Mouse (Mus musculus) macrophage (primary cell): ENCODE data around the gene Pax3. TPM values are rescaled to one million over a fixed set of nuclear protein-coding genes. Genes with fewer than 3 reads are reported as not detected.

Source experiments
- H3K27ac ChIP-seq: fragments of 350-480 bp; formaldehyde crosslinking; 2 replicates; pipeline ENCODE4 v1.9.0; 2021
- H3K36me3 ChIP-seq: fragments of 350-480 bp; formaldehyde crosslinking; 2 replicates; pipeline ENCODE4 v1.9.0; 2021; ENCODE audit errors: inconsistent target
- H3K4me3 ChIP-seq: fragments of 350-480 bp; formaldehyde crosslinking; 2 replicates; pipeline ENCODE4 v1.9.0; 2021; ENCODE audit errors: inconsistent target
- H3K79me2 ChIP-seq: fragments of 350-480 bp; formaldehyde crosslinking; 2 replicates; pipeline ENCODE4 v1.9.0; 2021; ENCODE audit errors: inconsistent target
- WGBS: methylation state at CpG from one replicate; pipeline ENCODE4 v1.1.7; 2026; ENCODE audit warnings: inconsistent platforms; ENCODE audit not compliant: missing documents; 5-methylcytosine and 5-hydroxymethylcytosine counted together
- polyA plus RNA-seq: library from polyadenylated mRNA; stranded (reverse); fragments of 250-400 nt; gene quantifications from 3 replicates; pipeline ENCODE4 v1.2.4, GENCODE M21; 2018; ENCODE audit warnings: inconsistent platforms

Pax3 gene
- polyA plus RNA-seq, 1 experiment from 2014 or later, result not detected

- Histone ChIP-seq H3K27ac (no peak overlapping the region), H3K36me3 (no peaks in the 10 kb centered on the region), H3K79me2 (no peaks in the 10 kb centered on the region), H3K4me3 (peak overlapping the region; percentile 33)
- 3% methylated on average over 29 of the region's 33 CpGs for WGBS
Observed at GRCm38 (mm10) chr1:78203622-78204211, 6.8 kb upstream of the Pax3 start.

GRCm38 (mm10) chr1:78203086-78203614 is 6.2 kb upstream of the Pax3 start:
- no peaks in the 10 kb centered on the region for H3K36me3 ChIP-seq
- peak overlapping the region; percentile 33; the same call in 1 of the 2 replicates for H3K4me3 ChIP-seq
- no peaks in the 10 kb centered on the region for H3K79me2 ChIP-seq
- 5% methylated on average over 14 of the region's 14 CpGs for WGBS
- H3K27ac ChIP-seq, result no peak overlapping the region

- H3K36me3 ChIP-seq, result no peaks in the 10 kb centered on the region
- no peak overlapping the region for H3K4me3 ChIP-seq
Observed at GRCm38 (mm10) chr1:78202466-78203085, 5.6 kb upstream of the Pax3 start.

GRCm38 (mm10) chr1:78201251-78202010 is 4.5 kb upstream of the Pax3 start:
- no peak overlapping the region for H3K27ac ChIP-seq
- H3K36me3 ChIP-seq, result no peaks in the 10 kb centered on the region
- no peak overlapping the region for H3K4me3 ChIP-seq
- H3K79me2 ChIP-seq, result no peaks in the 10 kb centered on the region
- WGBS, result 8% methylated on average over 27 of the region's 28 CpGs

More at GRCm38 (mm10) chr1:78202466-78203085, 5.6 kb upstream of the Pax3 start:
- H3K79me2 ChIP-seq, result no peaks in the 10 kb centered on the region
- H3K27ac ChIP-seq, result no peak overlapping the region
- 9% methylated on average over 23 of the region's 23 CpGs for WGBS

GRCm38 (mm10) chr1:78200191-78200590 is 3.3 kb upstream of the Pax3 start:
- WGBS, result 4% methylated on average over 15 of the region's 15 CpGs
- Histone ChIP-seq H3K27ac (no peak overlapping the region), H3K4me3 (no peak overlapping the region), H3K79me2 (no peaks in the 10 kb centered on the region), H3K36me3 (no peaks in the 10 kb centered on the region)

GRCm38 (mm10) chr1:78199221-78199620 is 2.3 kb upstream of the Pax3 start:
- WGBS, result 7% methylated on average over 9 of the region's 9 CpGs
- H3K4me3 ChIP-seq, result no peak overlapping the region
- H3K27ac ChIP-seq, result no peak overlapping the region
- H3K79me2 ChIP-seq, result no peaks in the 10 kb centered on the region
- H3K36me3 ChIP-seq, result no peaks in the 10 kb centered on the region

- H3K4me3 ChIP-seq, result no peak overlapping the region
- H3K79me2 ChIP-seq, result no peaks in the 10 kb centered on the region
- 9% methylated on average over 7 of the region's 9 CpGs for WGBS
- H3K36me3 ChIP-seq, result no peaks in the 10 kb centered on the region
- no peak overlapping the region for H3K27ac ChIP-seq
Observed at GRCm38 (mm10) chr1:78198319-78198940, 1.5 kb upstream of the Pax3 start.

GRCm38 (mm10) chr1:78197351-78198234 is 659 bp upstream of the Pax3 start:
- WGBS, result 5% methylated on average over 21 of the region's 21 CpGs
- H3K27ac ChIP-seq, result no peak overlapping the region
- no peaks in the 10 kb centered on the region for H3K36me3 ChIP-seq
- no peak overlapping the region for H3K4me3 ChIP-seq
- no peaks in the 10 kb centered on the region for H3K79me2 ChIP-seq

- Histone ChIP-seq H3K36me3 (no peaks in the 10 kb centered on the region), H3K4me3 (no peak overlapping the region), H3K27ac (no peak overlapping the region), H3K79me2 (no peaks in the 10 kb centered on the region)
- 4% methylated on average over 42 of the region's 42 CpGs for WGBS
Observed at GRCm38 (mm10) chr1:78195771-78196712, 892 bp downstream of the Pax3 start.

GRCm38 (mm10) chr1:78195145-78195544 is 1.8 kb downstream of the Pax3 start:
- Histone ChIP-seq H3K27ac (no peak overlapping the region), H3K4me3 (no peak overlapping the region), H3K79me2 (no peaks in the 10 kb centered on the region), H3K36me3 (no peaks in the 10 kb centered on the region)
- WGBS, result 13% methylated on average over 21 of the region's 21 CpGs

GRCm38 (mm10) chr1:78194381-78195047 is 2.4 kb downstream of the Pax3 start:
- WGBS, result 17% methylated on average over 6 of the region's 6 CpGs
- H3K27ac ChIP-seq, result no peak overlapping the region
- no peaks in the 10 kb centered on the region for H3K36me3 ChIP-seq
- no peaks in the 10 kb centered on the region for H3K79me2 ChIP-seq
- H3K4me3 ChIP-seq, result peak overlapping the region; percentile 10; the same call in 1 of the 2 replicates

- Histone ChIP-seq H3K36me3 (no peaks in the 10 kb centered on the region), H3K79me2 (no peaks in the 10 kb centered on the region), H3K27ac (no peak overlapping the region), H3K4me3 (peak overlapping the region; percentile 10; the same call in 1 of the 2 replicates)
- 5% methylated on average over 20 of the region's 20 CpGs for WGBS
Observed at GRCm38 (mm10) chr1:78193465-78193991, 3.4 kb downstream of the Pax3 start.
